Mouse (Mus musculus): ENCODE measurements around the gene Trp73.

Gene Trp73

GRCm38 (mm10) chr4:154142211-154143040 lies 2.4 kb upstream of the Trp73 start, which contains the start of gene Wrap73:
Wrap73 (plus strand) TSS chr4:154142372.
- DNase-seq (ENCODE audit: low read depth, low spot score), result peak; percentile 96

DNA sequence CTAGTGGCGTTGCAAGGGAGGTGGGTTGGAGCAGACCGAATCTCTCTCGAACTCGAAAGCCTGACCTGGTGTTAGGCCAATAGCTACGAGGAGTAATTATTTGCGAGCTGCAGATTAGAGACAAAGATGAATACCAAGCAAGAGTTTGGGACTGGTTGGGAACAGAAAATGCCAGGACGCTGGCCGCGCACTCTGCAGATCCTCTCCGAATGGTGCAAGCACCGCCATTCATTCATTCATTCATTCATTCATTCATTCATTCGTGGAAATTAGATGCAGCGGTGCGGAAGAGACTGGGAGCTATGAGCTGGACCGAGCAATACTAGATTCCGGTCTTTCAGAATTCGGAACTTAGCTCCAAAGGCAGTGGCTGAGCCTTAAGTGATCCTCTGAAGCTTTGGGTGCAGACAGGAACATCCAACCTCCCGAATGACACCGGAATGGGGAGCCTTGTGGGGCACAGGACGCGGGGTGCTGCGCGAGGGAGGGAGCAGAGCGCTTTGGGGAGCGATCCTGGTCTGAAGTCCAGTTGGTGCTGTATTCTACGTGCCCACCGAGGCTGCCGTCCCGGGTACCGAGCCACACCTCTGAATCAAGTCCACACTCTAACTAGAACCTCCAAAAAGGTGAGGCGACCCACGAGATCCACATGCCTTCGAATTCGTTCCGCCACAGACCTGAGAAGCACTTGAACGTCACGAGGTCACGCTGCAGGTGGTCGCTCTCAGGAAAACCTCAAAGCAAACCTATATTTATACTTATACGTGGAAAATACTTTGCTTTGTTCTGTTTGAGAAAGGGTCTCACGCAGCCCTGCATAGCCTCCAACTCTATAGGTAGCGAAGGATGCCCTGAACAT lies 1.2 kb upstream of the Trp73 start:
- DNase-seq (ENCODE audit: low read depth, low spot score), result peak; percentile 19

DNA sequence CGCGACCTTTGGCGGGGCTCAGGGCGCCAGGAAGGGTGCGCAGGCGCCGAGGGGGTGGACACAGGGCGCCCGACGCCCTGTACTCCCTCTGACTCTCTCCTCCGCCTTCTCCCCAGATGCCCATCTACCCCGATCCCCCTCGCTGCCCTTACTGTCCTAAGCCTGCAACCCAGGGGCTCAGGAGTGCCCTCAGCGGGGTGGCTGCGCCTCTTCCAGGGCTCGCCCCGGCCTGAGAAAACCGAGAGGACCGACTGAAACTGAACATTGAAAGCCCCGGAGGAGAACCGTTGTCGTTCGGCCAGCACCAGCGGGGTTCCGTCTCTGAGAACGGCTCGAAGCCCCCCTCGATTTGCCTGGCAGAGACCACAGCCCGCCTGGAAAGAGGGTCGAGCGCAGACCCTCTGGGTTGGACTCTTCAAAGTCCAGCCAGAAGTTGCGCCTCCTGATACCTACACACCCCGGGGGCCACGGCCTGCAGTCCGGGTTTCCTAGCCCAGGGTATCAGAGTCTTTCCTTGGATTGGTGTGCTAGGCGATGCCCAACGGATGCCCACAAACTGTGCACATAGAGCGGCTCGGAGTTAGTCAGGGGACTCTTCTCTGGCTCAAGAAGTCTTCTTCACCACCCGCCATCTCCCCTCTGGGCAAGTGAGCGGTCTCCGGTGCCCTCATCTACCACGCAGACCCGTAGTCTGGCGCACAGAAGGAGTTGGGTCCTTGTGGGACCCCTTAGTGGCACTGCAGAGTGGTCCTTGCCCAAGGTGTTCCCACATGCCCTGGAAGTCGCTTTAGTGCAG lies 403 bp upstream of the Trp73 start:
- DNase-seq (ENCODE audit: low read depth, low spot score), result peak; percentile 44

DNA sequence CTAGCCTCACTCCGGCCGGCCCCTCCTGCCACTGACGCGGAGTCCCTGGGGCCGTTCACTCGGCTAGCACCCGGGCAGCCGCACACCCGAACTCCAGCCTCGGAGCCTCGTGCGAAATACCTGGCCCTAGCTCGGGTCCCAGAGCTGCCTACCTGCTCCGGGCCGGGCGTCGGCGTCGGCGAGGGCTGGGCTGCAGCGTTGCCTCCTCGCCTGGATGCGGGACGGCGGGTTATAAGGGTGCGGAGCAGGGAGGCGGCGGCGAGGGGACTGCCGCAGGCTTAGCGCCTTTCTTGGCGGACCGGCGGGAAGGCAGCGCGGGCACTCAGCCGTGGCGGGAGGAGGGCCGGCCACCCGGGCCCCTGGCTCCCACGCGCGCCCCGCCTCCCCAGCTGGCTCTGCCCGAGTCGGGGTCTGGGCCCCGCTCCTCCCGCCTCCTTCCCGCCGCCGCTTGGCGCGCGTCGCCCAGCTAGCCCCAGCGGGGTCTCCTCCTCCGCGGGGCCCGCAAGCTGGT lies 282 bp downstream of the Trp73 start:
- peak; percentile 43 for DNase-seq (ENCODE audit: low read depth, low spot score)

- DNase-seq (ENCODE audit: low read depth, low spot score), result no peak
Observed at GRCm38 (mm10) chr4:154137139-154137538, 2.9 kb downstream of the Trp73 start.

GRCm38 (mm10) chr4:154134803-154135202 lies 5.2 kb downstream of the Trp73 start:
- DNase-seq (ENCODE audit: low read depth, low spot score), result no peak

GRCm38 (mm10) chr4:154131894-154132293 lies 8.1 kb downstream of the Trp73 start:
- no peak for DNase-seq (ENCODE audit: low read depth, low spot score)

DNA sequence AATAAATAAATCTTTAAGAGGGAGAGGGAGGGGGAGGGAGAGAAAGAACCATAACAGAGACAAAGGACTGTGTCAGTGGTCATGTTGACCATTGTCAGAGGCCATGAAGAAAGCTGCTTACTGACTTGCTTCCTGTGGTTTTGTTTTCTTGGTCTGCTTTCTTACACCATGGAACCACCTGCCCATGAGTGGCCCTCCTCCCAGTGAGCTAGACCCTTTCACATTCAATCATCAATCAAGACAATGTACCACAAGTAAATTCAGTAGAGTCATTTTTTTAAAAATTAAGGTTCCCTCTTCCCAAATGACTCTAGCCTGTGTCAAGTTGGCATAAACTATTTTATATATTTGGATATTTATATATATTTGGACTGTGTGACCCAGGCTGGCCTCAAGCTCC lies 10.1 kb downstream of the Trp73 start:
- DNase-seq (ENCODE audit: low read depth, low spot score), result no peak

GRCm38 (mm10) chr4:154127273-154127672 lies 12.7 kb downstream of the Trp73 start:
- no peak for DNase-seq (ENCODE audit: low read depth, low spot score)

- no peak for DNase-seq (ENCODE audit: low read depth, low spot score)
Observed at GRCm38 (mm10) chr4:154125202-154125601, 14.8 kb downstream of the Trp73 start.

DNA sequence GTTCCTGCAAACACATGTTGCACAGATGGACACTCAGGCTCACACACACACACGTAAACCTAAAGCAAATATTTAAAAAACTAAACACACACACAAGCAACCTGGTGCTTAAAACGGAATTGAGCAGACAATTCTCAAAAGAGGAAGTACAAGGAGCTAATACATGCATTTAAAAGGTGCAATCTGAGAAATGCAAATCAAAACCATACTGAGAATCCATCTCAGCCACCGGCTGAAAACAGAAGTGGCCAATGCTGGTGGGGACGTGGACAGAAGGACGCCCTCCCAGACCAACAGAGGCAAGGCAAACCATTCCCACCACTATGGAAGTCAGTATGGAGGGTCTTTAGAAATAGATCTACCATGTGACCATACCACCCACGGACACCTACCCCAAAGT lies 16.5 kb downstream of the Trp73 start:
- no peak for DNase-seq (ENCODE audit: low read depth, low spot score)

DNA sequence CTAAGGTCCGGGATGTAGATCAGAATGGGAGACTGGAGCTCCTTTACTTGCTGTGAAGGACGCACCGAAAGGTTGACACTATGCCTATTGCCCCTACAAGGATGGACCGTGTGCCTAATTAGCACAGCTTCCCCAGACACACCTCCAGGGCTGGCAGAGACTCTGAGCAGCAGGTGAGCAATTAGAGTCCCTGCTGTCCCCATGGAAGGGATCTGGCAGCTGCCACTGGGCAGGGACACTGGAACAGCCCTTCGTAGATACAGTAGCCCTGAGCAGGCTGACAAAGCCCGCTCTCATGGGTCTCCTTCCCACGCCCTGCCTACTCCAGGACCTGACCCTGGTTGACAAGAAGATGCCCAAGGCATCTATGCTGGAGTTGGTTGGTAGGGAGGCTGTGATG lies 17.6 kb downstream of the Trp73 start:
- DNase-seq (ENCODE audit: low read depth, low spot score), result no peak

DNA sequence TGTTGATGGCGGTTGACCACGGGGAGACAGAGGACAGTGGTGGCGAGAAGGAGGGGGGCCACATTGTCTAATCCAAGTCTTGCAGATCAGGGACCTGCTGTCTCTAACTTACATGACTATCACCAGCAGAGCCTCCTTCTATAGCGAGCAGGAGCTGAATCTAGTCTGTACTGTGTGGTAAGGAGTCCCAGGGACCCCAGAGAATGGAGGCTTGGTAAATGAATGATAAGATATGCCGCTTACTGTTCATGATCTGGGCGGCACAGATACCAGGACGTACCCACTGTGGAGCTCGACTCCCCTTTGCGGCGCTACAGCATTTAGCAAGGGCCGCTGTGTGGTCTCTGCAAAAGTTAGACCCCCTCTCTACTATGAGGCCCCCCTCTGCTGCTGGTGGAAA lies 18.2 kb downstream of the Trp73 start:
- no peak for DNase-seq (ENCODE audit: low read depth, low spot score)

- DNase-seq (ENCODE audit: low read depth, low spot score), result no peak
Observed at GRCm38 (mm10) chr4:154119208-154119607, 20.8 kb downstream of the Trp73 start.

GRCm38 (mm10) chr4:154118782-154119181 lies 21.2 kb downstream of the Trp73 start:
- peak; percentile 12 for DNase-seq (ENCODE audit: low read depth, low spot score)

DNA sequence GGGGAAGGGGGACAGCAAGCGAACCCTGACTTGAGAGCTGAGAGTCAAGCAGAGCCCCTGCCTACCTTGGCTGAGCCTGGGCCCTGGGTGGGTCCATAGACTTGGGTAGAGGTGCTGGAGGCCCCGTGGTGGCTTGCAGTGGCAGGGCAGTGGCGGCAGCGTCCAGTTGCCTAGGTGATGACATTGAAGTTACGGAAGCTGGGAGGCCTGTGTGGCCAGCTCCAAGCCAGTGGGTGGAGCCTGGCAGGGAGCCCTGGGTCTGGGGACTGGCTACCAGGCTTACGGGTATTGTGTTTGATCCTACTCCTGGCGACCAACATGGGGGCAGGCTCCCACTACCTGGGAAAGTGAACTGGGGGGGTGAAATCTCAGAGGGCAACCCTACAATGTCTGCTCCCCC lies 23.6 kb downstream of the Trp73 start:
- DNase-seq (ENCODE audit: low read depth, low spot score), result peak; percentile 9

GRCm38 (mm10) chr4:154109850-154110243 lies 30.2 kb downstream of the Trp73 start:
- DNase-seq (ENCODE audit: low read depth, low spot score), result no peak

DNA sequence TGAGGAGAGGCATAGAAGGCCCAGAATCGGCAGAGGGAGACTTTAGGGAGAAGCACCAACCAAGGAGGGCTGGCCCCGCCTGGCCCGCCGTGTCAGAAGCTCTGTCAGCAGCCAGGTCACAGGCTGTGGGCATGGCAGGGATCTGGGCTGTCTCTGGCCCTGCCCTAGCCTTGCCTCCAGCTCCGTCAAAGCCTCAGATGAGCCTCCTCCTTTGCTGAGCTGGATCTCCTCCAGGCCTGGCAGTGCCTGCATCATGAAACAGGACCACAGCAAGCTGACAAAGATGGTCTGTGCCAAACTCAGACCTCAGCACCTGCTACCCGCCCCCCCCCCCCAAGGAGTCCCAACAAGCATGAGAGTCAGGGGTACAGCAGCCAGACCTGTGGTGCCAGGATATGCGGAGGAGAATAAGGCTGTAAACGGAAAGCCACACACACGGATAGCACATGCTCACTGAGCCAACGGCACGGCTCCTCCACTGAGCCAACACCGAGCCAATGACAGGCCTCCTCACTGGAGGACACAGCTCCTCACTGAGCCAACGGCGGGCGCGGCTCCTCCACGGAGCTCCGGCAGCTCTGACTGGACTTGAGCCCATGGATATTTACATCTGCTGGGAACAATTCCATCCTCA lies 30.7 kb downstream of the Trp73 start:
- DNase-seq (ENCODE audit: low read depth, low spot score), result no peak

GRCm38 (mm10) chr4:154106497-154107061 lies 33.4 kb downstream of the Trp73 start:
- DNase-seq (ENCODE audit: low read depth, low spot score), result no peak

DNA sequence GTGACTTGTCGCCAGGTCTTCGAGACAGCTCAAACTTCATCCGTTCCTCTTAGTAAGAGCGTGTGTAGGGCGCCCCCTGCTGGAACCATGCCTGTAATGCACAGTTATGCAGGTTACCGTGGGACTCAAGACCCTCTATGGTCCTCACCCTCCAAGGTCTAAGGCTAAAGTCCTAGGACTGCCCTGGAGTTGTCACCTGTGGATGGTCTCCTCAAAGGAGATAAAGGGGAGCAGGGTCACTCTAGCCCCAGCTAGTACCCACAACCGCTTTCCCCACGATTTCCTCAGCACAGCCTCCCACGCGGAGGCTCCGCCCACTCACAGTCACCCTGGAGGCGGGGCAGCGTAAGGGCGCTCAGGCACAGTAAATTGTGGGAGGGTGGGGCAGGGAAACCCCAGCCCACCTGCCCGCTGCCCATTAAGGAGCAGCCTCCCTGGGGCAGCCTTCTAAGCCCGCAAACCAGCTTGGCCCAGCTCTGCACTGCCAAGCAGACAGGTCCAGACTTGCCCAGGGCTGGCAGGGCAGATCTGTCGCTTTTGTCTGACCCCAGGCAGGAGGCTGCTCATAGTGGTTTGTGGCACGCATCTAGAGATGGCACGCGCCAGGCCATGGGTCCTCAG lies 34.5 kb downstream of the Trp73 start:
- DNase-seq (ENCODE audit: low read depth, low spot score), result peak; percentile 93
